Mouse (Mus musculus): ENCODE measurements at regions not wholly inside any gene's neighbourhood (a gene's known extent, or its start where the extent isn't known, plus 50 kb on each side); places are given as distances from the start of the nearest gene placed in this dataset.

- in situ Hi-C loops (cut with MboI, MseI), result no loop called here
Measured at GRCm38 (mm10) chr16:7649771-7650170, 775.2 kb downstream of the Tmem114 start.

GRCm38 (mm10) chr16:7647275-7647926 lies 777.5 kb downstream of the Tmem114 start:
- in situ Hi-C loops (cut with MboI, MseI), result no loop called here

GRCm38 (mm10) chr16:7644363-7644762 lies 780.6 kb downstream of the Tmem114 start:
- in situ Hi-C loops (cut with MboI, MseI), result no loop called here

- in situ Hi-C loops (cut with MboI, MseI), result no loop called here
Measured at GRCm38 (mm10) chr16:7638955-7639755, 785.8 kb downstream of the Tmem114 start.

GRCm38 (mm10) chr16:7637993-7638392 lies 786.9 kb downstream of the Tmem114 start:
- in situ Hi-C loops (cut with MboI, MseI), result no loop called here

GRCm38 (mm10) chr16:7637121-7637700 lies 787.7 kb downstream of the Tmem114 start:
- in situ Hi-C loops (cut with MboI, MseI), result no loop called here

GRCm38 (mm10) chr16:7636326-7636725 lies 788.6 kb downstream of the Tmem114 start:
- in situ Hi-C loops (cut with MboI, MseI), result no loop called here

- in situ Hi-C loops (cut with MboI, MseI), result no loop called here
Measured at GRCm38 (mm10) chr16:7632474-7632873, 792.5 kb downstream of the Tmem114 start.

GRCm38 (mm10) chr16:7628351-7628750 lies 796.6 kb downstream of the Tmem114 start:
- in situ Hi-C loops (cut with MboI, MseI), result no loop called here

GRCm38 (mm10) chr16:7606602-7607001 lies 818.3 kb downstream of the Tmem114 start:
- in situ Hi-C loops (cut with MboI, MseI), result no loop called here

- in situ Hi-C loops (cut with MboI, MseI), result no loop called here
Measured at GRCm38 (mm10) chr16:7602428-7602827, 822.5 kb downstream of the Tmem114 start.

- in situ Hi-C loops (cut with MboI, MseI), result no loop called here
Measured at GRCm38 (mm10) chr16:7574879-7575278, 850.1 kb downstream of the Tmem114 start.

GRCm38 (mm10) chr16:7560841-7561240 lies 864.1 kb downstream of the Tmem114 start:
- in situ Hi-C loops (cut with MboI, MseI), result no loop called here

GRCm38 (mm10) chr16:7559177-7559576 lies 865.8 kb downstream of the Tmem114 start:
- in situ Hi-C loops (cut with MboI, MseI), result no loop called here

GRCm38 (mm10) chr16:7558637-7559036 lies 866.3 kb downstream of the Tmem114 start:
- in situ Hi-C loops (cut with MboI, MseI), result no loop called here

- in situ Hi-C loops (cut with MboI, MseI), result no loop called here
Measured at GRCm38 (mm10) chr16:7555911-7556310, 869.0 kb downstream of the Tmem114 start.

GRCm38 (mm10) chr16:7549568-7549967 lies 875.4 kb downstream of the Tmem114 start:
- in situ Hi-C loops (cut with MboI, MseI), result no loop called here

GRCm38 (mm10) chr16:7544067-7544466 lies 880.9 kb downstream of the Tmem114 start:
- in situ Hi-C loops (cut with MboI, MseI), result no loop called here

- in situ Hi-C loops (cut with MboI, MseI), result no loop called here
Measured at GRCm38 (mm10) chr16:7529811-7530210, 895.1 kb downstream of the Tmem114 start.

- in situ Hi-C loops (cut with MboI, MseI), result no loop called here
Measured at GRCm38 (mm10) chr16:7528963-7529362, 896.0 kb downstream of the Tmem114 start.

GRCm38 (mm10) chr16:7527923-7528776 lies 896.8 kb downstream of the Tmem114 start:
- in situ Hi-C loops (cut with MboI, MseI), result no loop called here

- in situ Hi-C loops (cut with MboI, MseI), result no loop called here
Measured at GRCm38 (mm10) chr16:7518711-7519110, 906.2 kb downstream of the Tmem114 start.
